Mouse (Mus musculus): ENCODE measurements around the gene 2310034G01Rik. TPM values are rescaled to one million over a fixed set of nuclear protein-coding genes. Genes with fewer than 3 reads are reported as not detected.

Gene 2310034G01Rik
- total and polyA plus RNA-seq, 2 experiments from 2014 or later: 2.0 to 3.8 TPM

DNA sequence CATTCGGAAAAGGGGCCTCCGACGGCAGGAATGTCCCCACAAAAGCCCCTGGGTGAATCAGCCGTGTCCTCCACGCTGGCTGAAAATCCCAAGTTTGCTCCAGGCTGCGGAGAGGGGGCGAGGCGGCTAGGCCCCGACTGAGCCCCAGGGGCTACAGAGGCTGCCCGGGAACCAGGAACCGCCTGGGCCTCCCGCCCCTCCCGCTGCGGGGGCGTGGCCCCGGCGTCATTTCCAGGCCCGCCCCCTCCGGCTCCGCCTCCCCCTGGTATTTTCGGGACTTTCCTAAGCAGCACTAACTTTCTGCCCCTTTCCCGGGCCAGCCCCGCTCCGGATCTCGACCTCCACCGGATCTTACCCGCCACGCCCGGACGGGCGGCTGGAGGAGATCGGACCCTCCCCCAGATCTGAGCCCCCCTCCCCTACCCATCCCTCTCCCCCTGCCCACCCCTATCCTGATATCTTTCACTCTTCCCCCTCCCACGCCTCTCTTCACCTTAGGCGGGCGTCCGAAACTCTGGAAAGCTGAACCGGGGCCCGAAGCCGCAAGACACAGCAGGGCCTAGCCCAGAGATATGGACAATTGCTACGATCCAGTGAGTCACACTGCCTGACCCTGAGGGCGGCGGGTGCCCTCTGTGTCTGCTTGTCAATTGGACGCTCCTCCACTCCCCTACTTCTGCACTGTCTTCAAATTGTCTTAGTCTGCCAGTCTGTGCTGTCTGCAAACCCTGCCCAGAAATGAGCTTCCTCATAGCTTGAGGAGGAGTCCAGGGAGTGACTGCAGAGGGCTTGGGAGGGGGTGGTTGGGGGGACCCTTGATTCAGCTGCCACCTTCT is 44.5 kb downstream of the 2310034G01Rik start:
- Histone ChIP-seq H3K4me1 (ENCODE audit: insufficient read depth, low read length) (no peaks in the 10 kb centered on the region), H3K4me2 (ENCODE audit: low read depth, low read length, poor library complexity, severe bottlenecking) (peak overlapping the region; percentile 83), H3K9ac (replicated peaks; ENCODE audit: low read length, poor library complexity, severe bottlenecking) (peak overlapping the region; percentile 52; the same call in 1 of the 2 replicates), H3K27me3 (ENCODE audit: insufficient read depth, low read length) (0 out of 2 replicates have a peak, but pooled peaks cover 10% of the 10 kb centered on the region), H3K9me3 (ENCODE audit: low read length) (no peaks in the 10 kb centered on the region), H3K27ac (ENCODE audit: low read depth, low read length) (no peak overlapping the region), H3K36me3 (ENCODE audit: insufficient read depth, low read length) (peaks cover 1% of the 10 kb centered on the region), H3K4me3 (ENCODE audit: low read depth, low read length) (peak overlapping the region; percentile 44)
- ATAC-seq (ENCODE audit: low FRiP score): peak; percentile 22
- TF ChIP-seq CTCF (IDR thresholded peaks at IDR 0.05): no peak
- DNase-seq (ENCODE audit: low spot score): peak; percentile 65
- 1% methylated on average over 41 of the region's 43 CpGs for WGBS

- Histone ChIP-seq H3K27ac (ENCODE audit: low read depth, low read length) (no peak overlapping the region), H3K4me2 (ENCODE audit: low read depth, low read length, poor library complexity, severe bottlenecking) (peak overlapping the region; percentile 83), H3K27me3 (ENCODE audit: insufficient read depth, low read length) (0 out of 2 replicates have a peak, but pooled peaks cover 10% of the 10 kb centered on the region), H3K4me1 (ENCODE audit: insufficient read depth, low read length) (no peaks in the 10 kb centered on the region), H3K9me3 (ENCODE audit: low read length) (no peaks in the 10 kb centered on the region), H3K36me3 (ENCODE audit: insufficient read depth, low read length) (no peaks in the 10 kb centered on the region), H3K4me3 (ENCODE audit: low read depth, low read length) (peak overlapping the region; percentile 44), H3K9ac (replicated peaks; ENCODE audit: low read length, poor library complexity, severe bottlenecking) (peak overlapping the region; percentile 52; the same call in 1 of the 2 replicates)
- no peak for TF ChIP-seq CTCF (IDR thresholded peaks at IDR 0.05)
- peak; percentile 48; the same call in 1 of the 2 replicates for ATAC-seq (ENCODE audit: low FRiP score)
- WGBS: 1% methylated on average over 34 of the region's 34 CpGs
- no peak for DNase-seq (ENCODE audit: low spot score)
Observed at GRCm38 (mm10) chr19:46304908-46305333, 45.2 kb downstream of the 2310034G01Rik start.

DNA sequence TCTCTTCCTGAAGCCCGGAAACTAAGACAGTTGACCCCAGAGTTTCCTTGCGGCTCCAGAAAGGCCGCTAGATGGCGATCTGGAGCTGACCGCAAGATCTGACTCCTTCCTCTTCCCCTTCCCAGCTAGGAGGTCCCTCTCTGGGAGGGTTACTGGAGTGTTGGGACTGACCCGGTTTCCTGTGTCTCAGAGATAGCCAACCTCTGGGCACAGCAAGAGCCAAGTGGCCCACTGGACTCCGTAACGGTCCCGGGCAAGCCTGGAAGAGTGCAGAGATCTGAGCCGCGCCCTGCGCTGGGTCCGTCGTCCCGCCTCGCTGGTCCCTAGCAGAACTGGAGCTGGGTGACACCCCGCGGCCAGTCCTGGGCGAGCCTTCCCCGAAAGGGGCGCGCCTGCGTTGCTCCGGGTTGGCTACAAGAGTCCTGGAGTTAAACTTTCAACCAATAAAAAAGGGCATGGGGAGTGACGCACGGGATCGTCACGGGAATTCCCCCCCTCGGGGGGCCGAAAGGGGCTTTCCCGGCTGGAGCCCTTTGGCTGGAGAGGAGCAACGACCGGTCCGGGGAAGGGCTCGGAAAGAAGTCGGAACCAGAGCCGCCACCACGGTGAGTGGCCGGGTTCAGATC is 45.8 kb downstream of the 2310034G01Rik start, which contains the start of gene Nfkb2:
Gene Nfkb2, plus strand, starts transcription at position 105 of the 626 bp plus-strand sequence.
- 0 out of 2 replicates have a peak, but pooled peaks cover 10% of the 10 kb centered on the region for H3K27me3 ChIP-seq (ENCODE audit: insufficient read depth, low read length)
- DNase-seq (ENCODE audit: low spot score) (peak; percentile 84), ATAC-seq (ENCODE audit: low FRiP score) (peak; percentile 74)
- H3K9ac ChIP-seq (replicated peaks; ENCODE audit: low read length, poor library complexity, severe bottlenecking): peak within 1 kb of the TSS; percentile 52; the same call in 1 of the 2 replicates
- peak; percentile 91 for TF ChIP-seq CTCF (IDR thresholded peaks at IDR 0.05)
- no peaks in the 10 kb centered on the region for H3K4me1 ChIP-seq (ENCODE audit: insufficient read depth, low read length)
- H3K9me3 ChIP-seq (ENCODE audit: low read length): no peaks in the 10 kb centered on the region
- H3K4me3 ChIP-seq (ENCODE audit: low read depth, low read length): peak within 1 kb of the TSS; percentile 44
- H3K36me3 ChIP-seq (ENCODE audit: insufficient read depth, low read length): no peaks in the 10 kb centered on the region
- 0 out of 2 replicates have a peak within 1 kb of the TSS, but pooled peaks have one; percentile 38 for H3K27ac ChIP-seq (ENCODE audit: low read depth, low read length)
- peak within 1 kb of the TSS; percentile 83 for H3K4me2 ChIP-seq (ENCODE audit: low read depth, low read length, poor library complexity, severe bottlenecking)
- WGBS: under 1% methylated on average over 39 of the region's 39 CpGs

DNA sequence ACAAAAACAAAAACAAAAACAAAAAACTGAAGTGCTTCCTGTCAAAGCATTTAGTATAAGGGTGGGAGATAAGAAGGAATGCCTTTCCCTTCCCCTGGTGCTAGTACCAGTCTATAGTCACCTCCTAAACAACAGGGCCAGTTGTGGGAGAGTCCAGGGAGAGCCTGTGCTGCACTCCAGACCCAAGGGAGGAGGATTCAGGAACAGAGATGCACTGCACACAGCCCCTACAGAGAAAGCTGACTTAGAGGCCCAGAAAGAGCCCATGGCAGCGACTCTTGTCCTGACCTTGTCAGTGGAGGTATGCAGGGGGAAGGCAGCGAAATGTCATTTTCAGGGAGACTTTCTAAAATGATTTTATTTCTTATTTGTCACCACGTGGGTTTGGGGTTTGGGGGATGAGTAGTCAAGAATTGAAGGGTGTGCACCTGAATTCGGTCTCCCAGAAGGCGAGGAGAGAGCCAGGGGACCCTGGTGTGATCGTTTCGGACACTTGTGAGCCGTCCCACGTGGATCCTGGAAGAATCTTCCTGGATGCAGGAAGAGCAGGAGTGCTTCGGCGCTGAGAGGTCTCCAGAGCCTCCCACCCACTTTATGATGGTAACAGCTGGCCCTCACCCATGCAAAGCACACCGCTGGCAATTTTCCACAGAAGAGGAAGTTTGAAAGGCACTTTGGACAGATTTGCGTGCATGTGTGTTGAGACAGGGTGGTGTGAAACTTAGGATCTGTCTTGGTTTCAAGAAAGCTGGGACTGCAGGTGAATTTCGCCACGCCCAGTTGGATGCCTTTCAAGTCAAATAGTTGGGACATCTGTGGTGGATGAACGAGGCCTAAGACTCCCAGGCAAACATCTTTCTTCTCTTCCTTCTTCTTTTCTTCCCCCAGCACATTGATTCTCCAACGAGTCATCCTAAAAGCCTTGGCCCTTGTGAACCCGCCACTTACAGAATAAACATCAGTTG is 46.6 kb downstream of the 2310034G01Rik start:
- 58% methylated on average over 18 of the region's 18 CpGs for WGBS
- DNase-seq (ENCODE audit: low spot score) (no peak), ATAC-seq (ENCODE audit: low FRiP score) (no peak)
- Histone ChIP-seq H3K4me1 (ENCODE audit: insufficient read depth, low read length) (no peaks in the 10 kb centered on the region), H3K27ac (ENCODE audit: low read depth, low read length) (no peak overlapping the region), H3K4me2 (ENCODE audit: low read depth, low read length, poor library complexity, severe bottlenecking) (peak overlapping the region; percentile 83), H3K36me3 (ENCODE audit: insufficient read depth, low read length) (no peaks in the 10 kb centered on the region), H3K4me3 (ENCODE audit: low read depth, low read length) (peak overlapping the region; percentile 44; the same call in 1 of the 2 replicates), H3K9me3 (ENCODE audit: low read length) (no peaks in the 10 kb centered on the region), H3K27me3 (ENCODE audit: insufficient read depth, low read length) (0 out of 2 replicates have a peak, but pooled peaks cover 10% of the 10 kb centered on the region), H3K9ac (replicated peaks; ENCODE audit: low read length, poor library complexity, severe bottlenecking) (no peak overlapping the region)
- no peak for TF ChIP-seq CTCF (IDR thresholded peaks at IDR 0.05)

- no peak for TF ChIP-seq CTCF (IDR thresholded peaks at IDR 0.05)
- Histone ChIP-seq H3K27ac (ENCODE audit: low read depth, low read length) (no peak overlapping the region), H3K9ac (replicated peaks; ENCODE audit: low read length, poor library complexity, severe bottlenecking) (no peak overlapping the region), H3K27me3 (ENCODE audit: insufficient read depth, low read length) (0 out of 2 replicates have a peak, but pooled peaks cover 10% of the 10 kb centered on the region), H3K4me2 (ENCODE audit: low read depth, low read length, poor library complexity, severe bottlenecking) (no peak overlapping the region), H3K9me3 (ENCODE audit: low read length) (no peaks in the 10 kb centered on the region), H3K4me3 (ENCODE audit: low read depth, low read length) (no peak overlapping the region), H3K4me1 (ENCODE audit: insufficient read depth, low read length) (no peaks in the 10 kb centered on the region), H3K36me3 (ENCODE audit: insufficient read depth, low read length) (no peaks in the 10 kb centered on the region)
- DNase-seq (ENCODE audit: low spot score): no peak
- no peak for ATAC-seq (ENCODE audit: low FRiP score)
- WGBS: 80% methylated on average over 4 of the region's 4 CpGs
Observed at GRCm38 (mm10) chr19:46302551-46302950, 47.6 kb downstream of the 2310034G01Rik start.

Data from midbrain, postnatal 0 days (tissue).